Mouse (Mus musculus) urinary bladder, adult 2 months (tissue): Measurements from ENCODE around the gene Atp13a2. TPM values are rescaled to one million over a fixed set of nuclear protein-coding genes. Genes with fewer than 3 reads are reported as not detected.
A peak's percentile ranks its signal among the peaks of the same experiment; 100 is the strongest.

Experiments
- DNase-seq: peaks from one replicate; pipeline ENCODE4 v3.0.0; 2022; ENCODE audit warnings: low spot score
- polyA plus RNA-seq: library from polyadenylated mRNA; depleted of rRNA; stranded (reverse); fragments of >200 nt; gene quantifications from 2 replicates; pipeline ENCODE4 v1.2.3, GENCODE M21; 2012

Atp13a2 gene
- polyA plus RNA-seq, 1 experiment: 57.3 TPM

- DNase-seq: no peak
Measured at GRCm38 (mm10) chr4:140996812-140997211, 10.1 kb downstream of the Atp13a2 start.

- DNase-seq: no peak
Measured at GRCm38 (mm10) chr4:141005983-141006382, 19.3 kb downstream of the Atp13a2 start.

- DNase-seq: no peak
Measured at GRCm38 (mm10) chr4:141008028-141008427, 21.4 kb downstream of the Atp13a2 start.

- no peak for DNase-seq
Measured at GRCm38 (mm10) chr4:141010118-141010517, 23.4 kb downstream of the Atp13a2 start, which contains the start of gene Mfap2. Gene Mfap2, plus strand, starts transcription at chr4:141010418.

- no peak for DNase-seq
Measured at GRCm38 (mm10) chr4:141010526-141010925, 23.9 kb downstream of the Atp13a2 start.

GRCm38 (mm10) chr4:141010941-141011429 is 24.3 kb downstream of the Atp13a2 start:
- no peak for DNase-seq

GRCm38 (mm10) chr4:141011556-141012328 is 25.1 kb downstream of the Atp13a2 start:
- DNase-seq: no peak

- DNase-seq: no peak
Measured at GRCm38 (mm10) chr4:141012558-141012957, 25.9 kb downstream of the Atp13a2 start.

GRCm38 (mm10) chr4:141014114-141014513 is 27.4 kb downstream of the Atp13a2 start:
- no peak for DNase-seq

GRCm38 (mm10) chr4:141014856-141015255 is 28.2 kb downstream of the Atp13a2 start:
- no peak for DNase-seq

GRCm38 (mm10) chr4:141015356-141015755 is 28.7 kb downstream of the Atp13a2 start:
- DNase-seq: no peak

- DNase-seq: no peak
Measured at GRCm38 (mm10) chr4:141016311-141016710, 29.6 kb downstream of the Atp13a2 start.

- no peak for DNase-seq
Measured at GRCm38 (mm10) chr4:141017657-141018436, 31.2 kb downstream of the Atp13a2 start.

- no peak for DNase-seq
Measured at GRCm38 (mm10) chr4:141020220-141020619, 33.5 kb downstream of the Atp13a2 start.

GRCm38 (mm10) chr4:141020811-141021613 is 34.3 kb downstream of the Atp13a2 start:
- no peak for DNase-seq

GRCm38 (mm10) chr4:141021614-141021929 is 34.9 kb downstream of the Atp13a2 start:
- DNase-seq: no peak

GRCm38 (mm10) chr4:141024052-141024451 is 37.4 kb downstream of the Atp13a2 start:
- DNase-seq: no peak

- DNase-seq: no peak
Measured at GRCm38 (mm10) chr4:141024992-141025391, 38.3 kb downstream of the Atp13a2 start.

GRCm38 (mm10) chr4:141030541-141031206 is 44.0 kb downstream of the Atp13a2 start:
- DNase-seq: no peak

- DNase-seq: peak; percentile 65
Measured at GRCm38 (mm10) chr4:141031733-141032132, 45.1 kb downstream of the Atp13a2 start.
